Mouse (Mus musculus) liver, adult 2 months (tissue): Measurements from ENCODE around the gene Slc15a5.

Experiments
- CTCF ChIP-seq: fragments of 200-500 bp; IDR thresholded peaks from 2 replicates; pipeline ENCODE4 v1.5.1; 2011; ENCODE audit warnings: low read depth, low read length, control low read depth
- POLR2A ChIP-seq: fragments of 200-500 bp; IDR thresholded peaks from 2 replicates; pipeline ENCODE4 v1.6.1; 2011; ENCODE audit warnings: low read length, control low read depth; ENCODE audit not compliant: insufficient read depth; ENCODE audit errors: extremely low read depth

- TF ChIP-seq CTCF (no peak), POLR2A (no peak)
These were observed 103.7 kb downstream of the Slc15a5 start for GRCm38 (mm10) chr6:137976021-137976420.
